Mouse (Mus musculus) hindbrain, embryonic 16.5 days (tissue): ENCODE measurements around the gene Duoxa1. TPM values are rescaled to one million over a fixed set of nuclear protein-coding genes. Genes with fewer than 3 reads are reported as not detected.

Experiments
- ATAC-seq: fragments of 200-750 bp; cut with Nextera tagmentation; 2 replicates; pipeline ENCODE4 v1.8.0; 2017; ENCODE audit warnings: moderate TSS enrichment, moderate library complexity
- H3K27ac ChIP-seq: fragments of 300-500 bp; sonication (generic); 2 replicates; pipeline ENCODE4 v1.5.1; 2014; ENCODE audit warnings: low read depth, mild to moderate bottlenecking, control low read depth, low read length, moderate library complexity
- H3K27me3 ChIP-seq: fragments of 300-500 bp; sonication (generic); replicated peaks from 2 replicates; pipeline ENCODE4 v1.6.1; 2014; ENCODE audit warnings: low read length; ENCODE audit not compliant: control insufficient read depth, insufficient read depth
- H3K36me3 ChIP-seq: fragments of 300-500 bp; sonication (generic); 2 replicates; pipeline ENCODE4 v1.6.1; 2014; ENCODE audit warnings: mild to moderate bottlenecking, low read length, moderate library complexity, mixed read lengths; ENCODE audit not compliant: control insufficient read depth, insufficient read depth
- H3K4me1 ChIP-seq: fragments of 300-500 bp; sonication (generic); 2 replicates; pipeline ENCODE4 v1.6.1; 2014; ENCODE audit warnings: low read depth, low read length; ENCODE audit not compliant: control insufficient read depth, insufficient read depth
- H3K4me2 ChIP-seq: fragments of 300-500 bp; sonication (generic); 2 replicates; pipeline ENCODE4 v1.6.1; 2014; ENCODE audit warnings: mild to moderate bottlenecking, low read length, control low read depth, moderate library complexity
- H3K4me3 ChIP-seq: fragments of 300-500 bp; sonication (generic); 2 replicates; pipeline ENCODE4 v1.5.1; 2014; ENCODE audit warnings: mild to moderate bottlenecking, low read length, control low read depth, moderate library complexity
- H3K9ac ChIP-seq: fragments of 300-500 bp; sonication (generic); 2 replicates; pipeline ENCODE4 v1.6.1; 2014; ENCODE audit warnings: low read depth, mild to moderate bottlenecking, control low read depth, low read length, moderate library complexity
- H3K9me3 ChIP-seq: fragments of 300-500 bp; sonication (generic); 2 replicates; pipeline ENCODE4 v1.6.1; 2014; ENCODE audit warnings: mild to moderate bottlenecking, low read length, moderate library complexity; ENCODE audit not compliant: control insufficient read depth
- WGBS: fragments of 180-500 bp; shearing (Covaris S2); extraction: QIAGEN DNeasy Blood & Tissue Kit; methylation state at CpG from one replicate; pipeline ENCODE4 v1.1.7; 2014; 5-methylcytosine and 5-hydroxymethylcytosine counted together
- polyA plus RNA-seq: library from polyadenylated mRNA; unstranded; fragments of >200 nt; fragmentation: Nextera tagmentation; extraction: Ambion mirVana; gene quantifications from 2 replicates; pipeline ENCODE4 v1.2.1, GENCODE M21; 2015

Duoxa1 gene
- polyA plus RNA-seq, 1 experiment from 2014 or later = 0.26 TPM

DNA sequence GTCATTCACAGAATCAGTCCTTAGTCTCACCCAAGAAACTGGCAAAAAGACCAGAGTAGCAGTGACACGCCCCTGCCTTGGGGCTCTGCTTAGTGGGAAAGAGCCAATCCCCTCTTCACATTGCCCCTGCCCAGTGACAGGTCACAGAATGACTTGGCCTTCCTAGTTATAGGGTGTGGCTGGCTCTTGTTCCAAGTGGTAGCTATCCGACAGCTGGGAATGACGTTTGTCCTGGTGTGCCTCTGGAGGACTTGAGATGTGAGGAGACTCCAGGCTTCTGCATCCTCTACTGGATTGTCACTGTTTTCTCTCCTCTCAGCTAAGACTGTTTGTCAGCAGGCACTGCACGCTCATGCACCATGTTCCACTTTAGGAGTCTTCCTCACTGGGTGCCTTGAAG, 3.9 kb upstream of the Duoxa1 start:
- H3K4me2 ChIP-seq = no peak overlapping the region
- H3K4me3 ChIP-seq = no peak overlapping the region
- H3K9me3 ChIP-seq = no peaks in the 10 kb centered on the region
- peaks cover 8% of the 10 kb centered on the region for H3K27me3 ChIP-seq
- ATAC-seq = no peak
- no peaks in the 10 kb centered on the region for H3K36me3 ChIP-seq
- no peak overlapping the region for H3K27ac ChIP-seq
- WGBS = 81% methylated on average over 4 of the region's 4 CpGs
- no peak overlapping the region for H3K9ac ChIP-seq
- H3K4me1 ChIP-seq = peaks cover 3% of the 10 kb centered on the region

DNA sequence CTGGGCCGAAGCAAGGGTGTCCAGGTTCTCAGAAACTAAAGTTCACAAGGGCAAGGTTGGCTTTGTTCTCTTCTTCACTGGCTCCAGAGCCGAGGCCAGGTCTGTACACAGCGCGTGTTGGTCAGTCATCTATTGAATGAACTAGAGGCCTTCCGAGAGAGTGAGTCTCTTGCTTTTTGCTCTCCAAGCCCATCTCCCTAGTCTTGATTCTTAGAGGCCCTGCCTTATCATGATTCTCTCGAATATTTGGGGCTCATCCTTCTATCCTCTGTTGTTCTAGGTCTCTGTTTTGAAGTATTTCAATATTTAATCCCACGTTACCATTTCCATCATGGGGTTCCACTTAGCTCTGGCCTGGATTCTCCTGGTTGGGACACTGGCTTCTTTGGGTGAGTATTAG, 1.8 kb upstream of the Duoxa1 start, which contains the start of gene Duox1:
Gene Duox1, plus strand, starts transcription at position 301 of the 400 bp plus-strand sequence.
- peaks cover 8% of the 10 kb centered on the region for H3K27me3 ChIP-seq
- no peak for ATAC-seq
- H3K36me3 ChIP-seq = no peaks in the 10 kb centered on the region
- no peak within 1 kb of the TSS for H3K4me3 ChIP-seq
- no peak within 1 kb of the TSS for H3K4me2 ChIP-seq
- H3K9ac ChIP-seq = no peak within 1 kb of the TSS
- peaks cover 3% of the 10 kb centered on the region for H3K4me1 ChIP-seq
- no peaks in the 10 kb centered on the region for H3K9me3 ChIP-seq
- no peak within 1 kb of the TSS for H3K27ac ChIP-seq
- 89% methylated on average over 7 of the region's 7 CpGs for WGBS

DNA sequence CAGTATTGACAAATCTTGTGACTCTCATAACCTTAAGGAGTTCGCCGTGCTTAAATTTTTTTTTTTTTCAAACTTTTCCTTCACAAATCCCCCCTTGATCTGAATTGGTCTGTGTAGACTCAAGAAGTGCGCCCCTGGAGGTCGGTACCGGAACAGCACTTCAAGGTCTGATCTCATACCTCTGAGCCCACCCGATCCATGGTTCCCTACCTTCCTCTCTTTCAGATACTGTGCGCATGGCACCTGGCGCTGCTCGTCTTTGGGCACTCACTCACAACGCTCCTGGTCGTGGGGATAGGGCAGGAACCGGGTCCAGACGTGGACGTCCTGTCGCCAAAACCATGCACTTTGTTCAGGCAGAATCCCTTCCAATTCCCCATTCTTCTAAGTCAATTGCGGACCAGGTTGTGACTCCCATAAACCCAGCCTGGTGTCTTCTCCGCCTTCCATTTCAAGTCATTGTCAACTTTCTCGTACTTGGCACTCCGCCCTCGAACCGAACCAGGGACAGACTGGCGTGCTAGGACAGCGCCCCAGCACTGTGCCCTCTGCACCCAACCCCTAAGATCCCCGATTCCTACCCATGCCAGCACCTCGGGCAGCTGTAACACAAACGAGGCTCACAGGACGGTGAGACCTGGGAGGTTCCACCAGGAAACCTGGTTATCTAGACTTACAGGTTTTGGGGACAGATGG, 660 bp downstream of the Duoxa1 start:
- peak overlapping the region; percentile 19 for H3K4me3 ChIP-seq
- ATAC-seq = peak; percentile 40
- 4% methylated on average over 27 of the region's 27 CpGs for WGBS
- H3K4me1 ChIP-seq = peaks cover 3% of the 10 kb centered on the region
- H3K36me3 ChIP-seq = no peaks in the 10 kb centered on the region
- no peak overlapping the region for H3K9ac ChIP-seq
- H3K27me3 ChIP-seq = peaks cover 8% of the 10 kb centered on the region
- H3K9me3 ChIP-seq = no peaks in the 10 kb centered on the region
- H3K4me2 ChIP-seq = peak overlapping the region; percentile 48
- H3K27ac ChIP-seq = no peak overlapping the region

DNA sequence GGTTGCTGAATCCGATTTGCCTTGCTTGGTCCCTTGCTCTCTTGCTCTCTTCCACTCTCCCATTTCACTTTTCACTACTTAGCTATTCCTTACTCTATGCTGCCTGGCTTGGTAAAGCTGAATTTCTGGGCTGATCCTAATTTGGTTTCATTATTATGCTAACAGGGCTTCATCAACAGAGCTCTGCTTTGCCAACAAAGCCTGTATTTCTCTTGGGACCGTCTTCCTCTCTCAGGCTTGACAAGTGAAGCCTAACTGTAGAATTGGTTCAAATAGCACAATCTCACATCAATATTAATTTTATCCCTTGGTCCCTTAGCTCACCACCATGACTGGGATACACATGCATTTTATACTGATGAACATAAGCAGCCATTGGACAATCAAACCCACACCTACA, 2.0 kb downstream of the Duoxa1 start:
- no peak for ATAC-seq
- Histone ChIP-seq H3K9ac (no peak overlapping the region), H3K27me3 (peaks cover 8% of the 10 kb centered on the region), H3K4me1 (peaks cover 3% of the 10 kb centered on the region), H3K4me2 (no peak overlapping the region), H3K27ac (no peak overlapping the region), H3K36me3 (no peaks in the 10 kb centered on the region), H3K9me3 (no peaks in the 10 kb centered on the region), H3K4me3 (no peak overlapping the region)
- 43% methylated on average over 2 of the region's 2 CpGs for whole genome bisulfite sequencing

DNA sequence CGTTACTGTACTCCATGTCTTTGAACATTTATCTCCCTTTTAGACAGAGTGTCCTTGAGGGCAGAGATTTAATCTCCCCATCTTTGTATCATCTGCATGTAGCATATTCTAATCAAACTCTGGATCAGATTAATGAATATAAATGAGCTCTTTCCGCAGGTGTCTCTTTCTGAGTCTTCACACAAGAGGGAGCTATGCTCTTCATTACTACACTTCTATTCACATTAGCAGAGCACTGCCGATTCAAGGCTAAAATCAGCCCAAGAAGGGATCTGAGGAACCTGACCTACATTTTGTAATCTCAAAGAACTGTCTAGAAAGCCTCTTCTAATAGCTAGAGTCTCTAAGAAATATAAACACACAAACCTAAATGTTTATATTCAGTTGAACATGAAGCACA, 3.9 kb downstream of the Duoxa1 start:
- H3K27me3 ChIP-seq = peaks cover 6% of the 10 kb centered on the region
- WGBS = 36% methylated on average over 3 of the region's 3 CpGs
- no peak overlapping the region for H3K27ac ChIP-seq
- 0 out of 2 replicates have a peak, but pooled peaks have one; percentile 35 for ATAC-seq
- no peaks in the 10 kb centered on the region for H3K36me3 ChIP-seq
- no peaks in the 10 kb centered on the region for H3K9me3 ChIP-seq
- peaks cover 3% of the 10 kb centered on the region for H3K4me1 ChIP-seq
- H3K4me3 ChIP-seq = no peak overlapping the region
- H3K4me2 ChIP-seq = no peak overlapping the region
- H3K9ac ChIP-seq = no peak overlapping the region

DNA sequence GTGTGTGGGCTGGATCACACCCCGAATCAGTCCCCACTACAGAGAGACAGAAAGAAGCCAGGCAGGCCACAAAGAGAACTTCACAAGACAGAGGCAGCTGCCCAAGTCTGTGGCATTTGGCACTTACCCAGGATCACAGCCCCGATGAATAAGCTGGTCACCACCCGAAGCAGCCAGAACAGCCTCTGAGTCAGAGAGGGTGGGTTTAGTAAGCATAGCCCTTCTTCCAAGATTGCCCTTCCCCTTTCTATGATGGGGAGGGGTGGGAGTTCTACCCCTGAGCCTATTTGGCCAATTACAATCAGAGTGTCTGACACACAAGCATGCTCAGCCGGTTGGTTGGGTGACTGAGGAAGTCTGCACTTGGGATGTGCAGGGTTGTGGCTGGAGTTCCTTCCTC, 7.3 kb downstream of the Duoxa1 start:
- 37% methylated on average over 4 of the region's 4 CpGs for WGBS
- H3K4me2 ChIP-seq = no peak overlapping the region
- H3K4me3 ChIP-seq = no peak overlapping the region
- H3K9ac ChIP-seq = no peak overlapping the region
- H3K27me3 ChIP-seq = peaks cover 4% of the 10 kb centered on the region; the same call in 1 of the 2 replicates
- no peak overlapping the region for H3K27ac ChIP-seq
- peaks cover 12% of the 10 kb centered on the region for H3K4me1 ChIP-seq
- no peaks in the 10 kb centered on the region for H3K36me3 ChIP-seq
- no peaks in the 10 kb centered on the region for H3K9me3 ChIP-seq
- ATAC-seq = peak; percentile 32; the same call in 1 of the 2 replicates

DNA sequence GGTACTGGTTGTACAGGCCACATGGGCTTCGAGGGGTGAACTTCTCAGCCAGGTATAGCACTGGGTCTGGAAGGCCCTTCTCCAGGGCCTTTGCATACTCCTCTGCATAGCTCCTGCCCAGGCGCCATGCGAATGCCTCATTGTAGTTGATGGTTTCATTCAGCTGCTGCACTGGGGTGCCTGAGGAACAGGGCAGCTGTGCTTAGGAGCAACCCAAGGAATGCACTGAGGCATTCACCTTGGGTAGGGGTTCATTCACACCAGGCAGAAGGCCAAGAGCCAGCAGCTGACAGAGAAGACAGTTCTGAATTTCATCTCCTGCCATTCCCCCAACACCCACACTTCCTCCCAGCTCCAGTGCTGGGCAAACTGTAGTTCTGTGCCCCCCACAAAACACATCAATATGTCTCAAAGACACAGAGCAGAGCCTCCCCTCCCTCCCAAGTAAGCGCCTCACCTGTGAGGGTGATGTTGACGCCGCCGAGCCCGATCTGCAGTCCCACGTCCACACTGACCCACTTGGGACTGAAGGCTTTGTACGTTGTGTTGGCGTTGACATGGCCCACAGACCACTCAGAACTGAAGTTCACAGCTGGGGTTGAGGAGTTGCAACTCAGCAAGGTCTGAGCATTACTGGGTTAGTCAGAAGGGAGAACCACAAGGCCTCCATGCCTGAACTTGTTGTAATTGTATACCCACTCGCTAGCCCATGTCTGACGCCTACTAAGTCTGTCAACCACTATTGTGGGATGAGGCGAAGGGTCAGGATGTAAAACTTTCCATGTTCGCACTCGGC, 8.2 kb downstream of the Duoxa1 start:
- peaks cover 19% of the 10 kb centered on the region for H3K4me1 ChIP-seq
- no peaks in the 10 kb centered on the region for H3K9me3 ChIP-seq
- H3K27ac ChIP-seq = no peak overlapping the region
- no peaks in the 10 kb centered on the region for H3K36me3 ChIP-seq
- no peak overlapping the region for H3K4me2 ChIP-seq
- peaks cover 7% of the 10 kb centered on the region for H3K27me3 ChIP-seq
- no peak for ATAC-seq
- 86% methylated on average over 16 of the region's 16 CpGs for WGBS
- H3K4me3 ChIP-seq = no peak overlapping the region
- H3K9ac ChIP-seq = no peak overlapping the region

DNA sequence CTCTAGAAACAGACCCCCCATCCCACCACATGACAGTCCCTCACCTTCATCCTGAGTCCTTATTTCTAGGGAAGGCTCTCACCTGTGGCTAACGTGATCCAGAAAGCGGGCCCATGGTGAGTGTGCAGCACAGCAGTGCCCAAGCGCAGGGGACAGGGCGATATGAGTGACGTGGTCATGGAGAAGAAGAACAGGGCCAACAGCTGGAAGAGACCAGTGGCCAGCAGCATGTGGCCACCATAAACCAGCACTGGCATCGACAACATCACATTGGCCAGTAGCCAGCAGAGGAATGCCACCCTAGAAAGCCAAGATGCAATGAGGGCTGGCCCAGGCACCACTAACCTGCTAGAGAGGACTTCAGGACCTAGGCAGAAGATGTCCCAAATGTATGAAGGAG, 9.0 kb downstream of the Duoxa1 start:
- Histone ChIP-seq H3K4me1 (peaks cover 19% of the 10 kb centered on the region), H3K27me3 (peaks cover 13% of the 10 kb centered on the region), H3K4me3 (no peak overlapping the region), H3K9ac (no peak overlapping the region), H3K4me2 (no peak overlapping the region), H3K9me3 (no peaks in the 10 kb centered on the region), H3K27ac (no peak overlapping the region), H3K36me3 (no peaks in the 10 kb centered on the region)
- ATAC-seq = no peak
- 91% methylated on average over 6 of the region's 6 CpGs for WGBS

DNA sequence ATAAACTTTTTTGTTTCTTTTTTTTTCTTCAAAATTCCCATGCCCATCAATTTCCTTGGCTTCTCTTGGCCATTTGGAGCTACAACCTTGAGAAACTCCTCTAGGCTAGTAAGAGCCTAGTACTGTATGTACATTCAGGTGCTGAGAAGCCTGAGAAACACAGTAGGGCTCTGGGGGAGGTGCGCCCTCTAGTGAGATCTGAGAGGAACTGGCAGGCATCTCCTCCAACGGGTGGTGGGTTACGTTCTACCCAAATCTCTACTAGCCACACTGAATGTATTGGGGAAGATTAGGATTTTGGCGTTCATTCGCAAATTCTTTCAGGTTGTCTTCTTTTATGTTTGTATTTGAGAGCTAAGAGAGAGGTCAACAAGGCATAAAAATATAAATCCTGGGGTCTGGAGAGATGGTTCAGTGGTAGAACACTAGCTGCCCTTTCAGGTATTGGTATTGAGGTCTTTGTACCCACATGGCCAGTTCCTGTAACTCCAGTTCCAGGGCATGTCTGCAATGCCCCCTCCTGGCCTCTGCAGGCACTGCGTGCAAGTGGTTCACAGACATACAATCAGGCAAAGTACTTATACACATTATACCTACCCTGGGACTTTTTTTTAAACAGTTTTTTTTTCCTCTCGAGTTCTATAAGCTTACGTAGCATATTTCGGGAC, 10.8 kb downstream of the Duoxa1 start:
- no peaks in the 10 kb centered on the region for H3K9me3 ChIP-seq
- H3K9ac ChIP-seq = no peak overlapping the region
- no peak overlapping the region for H3K27ac ChIP-seq
- H3K4me3 ChIP-seq = no peak overlapping the region
- H3K27me3 ChIP-seq = peaks cover 24% of the 10 kb centered on the region
- H3K36me3 ChIP-seq = no peaks in the 10 kb centered on the region
- H3K4me2 ChIP-seq = peak overlapping the region; percentile 94; the same call in 1 of the 2 replicates
- peak; percentile 67; the same call in 1 of the 2 replicates for ATAC-seq
- WGBS = 16% methylated on average over 9 of the region's 9 CpGs
- H3K4me1 ChIP-seq = peaks cover 33% of the 10 kb centered on the region
